Mouse (Mus musculus): Measurements from ENCODE around the gene Nop9.
A peak's percentile ranks its signal among the peaks of the same experiment; 100 is the strongest.

GRCm38 (mm10) chr14:55745180-55745860 is at the start of gene Nop9, which contains the start of gene Dhrs1:
- TF ChIP-seq GATA1 (IDR thresholded peaks at IDR 0.05; ENCODE audit: low read length) (0 out of 2 replicates have a peak, but pooled peaks have one; percentile 24), TAL1 (IDR thresholded peaks at IDR 0.05; ENCODE audit: low read length) (no peak)
